Mouse (Mus musculus) cerebellum, adult 18-20 months (tissue): ENCODE results near the gene Gli2.

Experiments used
- DNase-seq, 2 experiments: peaks; one replicate each; pipeline ENCODE4 v3.0.0; 2021

Gene Gli2

GRCm38 (mm10) chr1:119051192-119051937, 2.1 kb downstream of the Gli2 start:
- no peak for DNase-seq

DNA sequence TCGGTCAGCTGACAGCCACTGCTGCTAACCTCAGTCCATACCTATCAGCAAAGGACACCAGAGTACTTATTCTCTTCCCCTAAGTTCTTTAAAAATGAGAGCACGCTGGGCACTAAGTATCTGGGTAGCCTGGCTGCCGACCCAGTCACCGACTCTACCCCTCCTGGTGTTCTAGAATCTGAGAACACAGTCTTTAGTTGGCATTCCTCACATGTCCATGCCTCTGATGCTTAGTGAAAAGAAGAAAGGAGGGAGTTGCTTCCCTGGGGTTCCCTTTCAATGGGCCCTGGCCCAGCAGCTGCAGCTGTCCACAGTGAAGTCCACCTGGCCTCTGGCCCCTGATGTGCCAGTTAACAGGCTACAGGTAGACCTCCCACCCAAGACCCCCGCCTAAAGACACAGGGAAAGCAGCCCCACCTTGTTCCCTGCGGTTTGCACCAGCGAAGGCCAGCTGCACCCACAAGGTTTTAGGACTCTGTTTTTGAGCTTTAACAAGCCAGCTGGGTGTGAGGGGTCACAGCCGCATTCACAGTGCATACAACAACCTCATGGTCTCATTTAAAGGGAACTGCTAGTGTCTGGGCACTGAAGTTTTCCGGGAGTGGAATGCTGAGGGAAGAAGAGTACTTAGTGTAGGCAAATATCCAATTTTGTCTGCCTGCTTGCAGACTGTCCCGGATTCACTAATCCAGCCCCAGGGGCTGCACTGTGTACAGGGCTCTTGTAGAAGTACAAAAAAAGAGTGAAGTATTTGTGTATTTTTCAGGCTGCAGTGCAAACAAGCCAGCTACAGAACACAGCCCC, 3.4 kb downstream of the Gli2 start:
- DNase-seq, result no peak

GRCm38 (mm10) chr1:119048988-119049387, 4.4 kb downstream of the Gli2 start:
- DNase-seq, result no peak

GRCm38 (mm10) chr1:119048547-119048946, 4.9 kb downstream of the Gli2 start:
- no peak for DNase-seq

- DNase-seq, result peak; percentile 14 to 40
These were observed 5.7 kb downstream of the Gli2 start for GRCm38 (mm10) chr1:119047462-119048371.

DNA sequence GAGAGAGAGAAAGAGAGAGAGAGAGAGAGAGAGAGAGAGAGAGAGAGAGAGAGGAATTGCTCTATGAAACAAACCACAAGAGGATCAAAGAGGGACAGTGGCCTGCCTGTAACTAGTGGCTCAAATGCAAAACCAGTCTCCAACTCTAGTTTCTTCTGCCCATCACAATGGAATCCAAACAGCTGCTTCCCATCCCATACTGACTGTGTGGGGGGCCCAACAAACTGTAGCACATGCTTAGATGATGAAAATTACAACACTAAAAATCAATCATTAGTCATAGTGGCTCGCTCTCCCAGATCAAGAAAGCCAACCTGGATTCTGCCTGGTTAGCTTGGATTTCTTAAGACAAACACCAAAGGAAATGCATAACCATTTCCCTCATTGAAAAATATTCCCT, 15.0 kb downstream of the Gli2 start:
- DNase-seq, result no peak

DNA sequence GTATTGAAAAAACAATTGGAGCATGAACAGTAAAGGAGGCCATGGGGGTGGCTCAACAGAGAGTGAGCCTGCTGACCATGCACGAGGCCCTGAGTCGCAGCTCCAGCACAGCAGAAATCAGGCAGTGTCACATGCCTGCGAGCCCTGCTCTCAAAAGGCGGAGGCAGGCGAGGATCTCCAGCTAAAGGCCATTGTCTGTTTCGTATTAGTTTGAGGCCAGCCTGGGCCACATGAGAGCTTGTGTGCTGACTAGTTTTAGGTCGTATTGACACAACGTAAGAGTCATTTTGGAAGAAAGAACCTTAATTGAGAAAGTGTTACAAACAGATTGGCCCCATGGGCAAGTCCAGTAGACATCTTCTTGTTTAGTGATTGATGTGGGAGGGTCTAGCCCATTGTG, 17.5 kb downstream of the Gli2 start:
- DNase-seq, result no peak

- no peak for DNase-seq
These were observed 18.1 kb downstream of the Gli2 start for GRCm38 (mm10) chr1:119035301-119035700.

- no peak for DNase-seq
These were observed 19.2 kb downstream of the Gli2 start for GRCm38 (mm10) chr1:119034163-119034705.

GRCm38 (mm10) chr1:119033450-119034162, 19.8 kb downstream of the Gli2 start:
- DNase-seq, result peak; percentile 17 to 28

- DNase-seq, result no peak
These were observed 22.2 kb downstream of the Gli2 start for GRCm38 (mm10) chr1:119031185-119031584.

DNA sequence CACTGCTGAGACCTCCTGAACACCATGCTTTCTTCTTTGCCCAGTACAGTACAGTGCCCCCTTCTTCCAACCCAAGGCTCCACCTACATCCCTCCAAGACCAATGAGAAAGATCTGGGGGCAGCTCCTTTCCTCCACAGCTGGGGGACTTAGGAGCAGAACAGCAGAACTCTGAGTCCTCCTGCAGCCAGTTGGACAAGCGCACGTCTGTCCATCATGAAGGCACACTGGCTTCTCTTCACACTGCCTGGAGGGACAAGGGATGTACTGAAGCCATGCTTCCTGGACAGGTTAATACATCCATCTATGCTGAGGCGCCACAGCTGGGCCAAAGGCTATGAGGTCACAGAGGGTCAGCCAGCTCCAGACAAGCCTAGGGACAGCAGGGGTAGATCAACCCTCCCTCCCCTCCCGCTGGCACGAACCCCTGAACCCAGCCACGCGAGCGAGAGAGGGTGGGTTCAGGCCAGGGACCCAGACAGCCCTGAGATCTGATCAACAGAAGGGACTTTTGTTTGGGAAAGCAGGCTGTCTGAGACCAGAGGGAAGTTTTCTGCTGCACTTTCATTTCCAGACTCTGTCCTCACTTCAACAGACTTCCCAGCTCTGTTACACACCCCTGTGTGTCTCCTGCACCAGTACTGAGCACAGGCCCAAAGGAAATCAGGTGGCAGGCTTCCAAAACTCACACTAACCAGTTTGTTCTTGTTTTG, 27.6 kb downstream of the Gli2 start:
- DNase-seq, result no peak

DNA sequence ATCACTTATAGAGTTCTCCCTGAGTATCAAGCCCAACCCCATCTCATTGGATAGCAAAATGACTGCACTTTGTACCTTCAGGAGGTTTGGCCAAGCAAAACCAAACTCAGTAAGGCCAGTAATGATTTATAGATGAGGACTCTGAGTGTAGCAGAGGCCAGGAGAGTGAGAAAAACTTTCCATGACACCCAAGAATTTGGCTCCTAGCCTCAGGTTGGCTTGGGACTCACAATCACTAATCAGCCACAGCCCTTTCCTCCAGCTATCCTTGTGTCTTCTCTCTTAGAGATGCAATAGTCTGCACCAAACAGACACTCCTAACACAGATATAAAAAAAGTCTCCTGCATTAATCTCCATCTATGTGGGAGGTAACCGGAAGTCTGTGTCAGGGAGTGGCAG, 31.1 kb downstream of the Gli2 start:
- no peak for DNase-seq

GRCm38 (mm10) chr1:119020092-119020491, 33.3 kb downstream of the Gli2 start:
- no peak for DNase-seq

DNA sequence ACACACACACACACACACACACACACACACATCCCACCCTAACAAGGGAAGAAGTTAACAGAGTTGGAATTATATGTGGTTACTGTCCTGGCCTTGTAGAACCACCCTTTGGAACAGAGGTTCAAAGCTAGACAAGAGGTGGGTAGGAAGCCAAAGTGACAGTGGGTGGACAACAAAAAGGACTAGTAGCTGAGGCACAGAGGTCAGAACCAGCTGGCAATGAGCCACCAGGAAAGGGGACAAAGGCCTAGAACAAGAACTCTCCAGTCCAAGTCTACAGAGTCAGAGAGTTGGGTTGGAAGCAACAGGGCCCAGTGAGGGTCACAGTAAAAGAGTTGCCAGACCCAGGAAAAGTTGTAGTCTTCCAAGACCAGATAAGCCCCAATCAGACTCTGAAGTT, 34.4 kb downstream of the Gli2 start:
- DNase-seq, result no peak

- no peak for DNase-seq
These were observed 36.6 kb downstream of the Gli2 start for GRCm38 (mm10) chr1:119016866-119017265.

GRCm38 (mm10) chr1:119015108-119015507, 38.3 kb downstream of the Gli2 start:
- DNase-seq, result peak; percentile 23 to 31

GRCm38 (mm10) chr1:119008949-119009348, 44.5 kb downstream of the Gli2 start:
- DNase-seq, result no peak

GRCm38 (mm10) chr1:119003852-119004398, 49.5 kb downstream of the Gli2 start:
- DNase-seq, result no peak

DNA sequence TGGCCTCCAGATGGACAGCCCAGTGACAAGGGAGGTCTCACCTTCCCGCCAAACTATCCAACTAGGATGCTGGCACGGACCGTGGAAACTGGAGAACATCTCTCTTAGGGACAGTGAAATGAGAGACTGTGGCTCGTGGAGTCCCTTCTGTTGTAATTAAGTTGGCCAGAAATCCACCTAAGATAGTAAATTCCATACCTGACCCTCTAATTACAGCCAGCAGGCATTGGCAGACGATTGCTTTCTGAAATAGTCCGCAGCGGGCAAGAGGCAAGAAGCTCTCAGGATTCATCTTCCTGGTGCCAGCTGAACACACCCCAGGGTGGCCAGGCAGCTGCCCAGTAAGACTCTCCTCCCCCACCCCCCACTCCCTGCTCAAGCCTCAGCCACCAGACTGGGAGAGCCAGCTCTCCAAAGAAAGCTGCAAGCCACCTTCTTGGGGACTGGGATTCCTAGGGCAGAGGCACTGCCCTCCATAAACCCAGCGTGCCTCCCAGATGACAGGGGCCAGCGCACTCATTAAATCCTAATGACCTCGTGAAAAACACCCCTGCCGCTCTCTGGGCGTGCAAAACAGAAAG, 51.9 kb downstream of the Gli2 start:
- peak; percentile 75 to 86 for DNase-seq
